Mouse (Mus musculus) erythroblast, embryonic 14.5 days (primary cell): Measurements from ENCODE around the gene Map4k4. TPM values are rescaled to one million over a fixed set of nuclear protein-coding genes. Genes with fewer than 3 reads are reported as not detected.

Experiments
- H3K27me3 ChIP-seq: 2 replicates; pipeline ENCODE4 v1.6.1; 2012; ENCODE audit warnings: inconsistent platforms; ENCODE audit not compliant: control insufficient read depth
- H3K36me3 ChIP-seq: 2 replicates; pipeline ENCODE4 v1.6.1; 2012; ENCODE audit warnings: mild to moderate bottlenecking, inconsistent platforms; ENCODE audit not compliant: control insufficient read depth
- H3K4me1 ChIP-seq: 2 replicates; pipeline ENCODE4 v1.6.1; 2012; ENCODE audit warnings: inconsistent platforms; ENCODE audit not compliant: control insufficient read depth
- H3K4me3 ChIP-seq: replicated peaks from 2 replicates; pipeline ENCODE3; 2012; ENCODE audit warnings: moderate library complexity, mild to moderate bottlenecking, inconsistent platforms
- H3K9me3 ChIP-seq: 2 replicates; pipeline ENCODE4 v1.6.1; 2012; ENCODE audit warnings: low read length, inconsistent platforms, mixed read lengths; ENCODE audit not compliant: control insufficient read depth
- GATA1 ChIP-seq: IDR thresholded peaks from 2 replicates; pipeline ENCODE4 v1.6.1; 2012; ENCODE audit warnings: low read length, inconsistent platforms, mixed read lengths
- TAL1 ChIP-seq: IDR thresholded peaks from 3 replicates; pipeline ENCODE4 v1.6.1; 2012; ENCODE audit warnings: low read length, inconsistent platforms, mixed read lengths
- polyA plus RNA-seq: library from polyadenylated mRNA; stranded (reverse); fragments of >175 nt; gene quantifications from 2 replicates; pipeline ENCODE4 v1.2.3, GENCODE M21; 2012

The Map4k4 gene
- polyA plus RNA-seq, 1 experiment, result 0.12 TPM

- TF ChIP-seq GATA1 (no peak), TAL1 (no peak)
- H3K27me3 ChIP-seq, result no peaks in the 10 kb centered on the region
- H3K4me1 ChIP-seq, result peaks cover 26% of the 10 kb centered on the region
- H3K9me3 ChIP-seq, result no peaks in the 10 kb centered on the region
- H3K36me3 ChIP-seq, result no peaks in the 10 kb centered on the region
- no peak overlapping the region for H3K4me3 ChIP-seq
Measured at GRCm38 (mm10) chr1:39949205-39949604, 48.5 kb downstream of the Map4k4 start.

GRCm38 (mm10) chr1:39949790-39950462, 49.2 kb downstream of the Map4k4 start:
- H3K9me3 ChIP-seq, result no peaks in the 10 kb centered on the region
- H3K4me3 ChIP-seq, result no peak overlapping the region
- peaks cover 27% of the 10 kb centered on the region for H3K4me1 ChIP-seq
- H3K36me3 ChIP-seq, result no peaks in the 10 kb centered on the region
- no peaks in the 10 kb centered on the region for H3K27me3 ChIP-seq
- no peak for TF ChIP-seq TAL1
- TF ChIP-seq GATA1, result no peak

GRCm38 (mm10) chr1:39950590-39950989, 49.9 kb downstream of the Map4k4 start:
- TF ChIP-seq TAL1 (no peak), GATA1 (no peak)
- H3K27me3 ChIP-seq, result no peaks in the 10 kb centered on the region
- peaks cover 31% of the 10 kb centered on the region for H3K4me1 ChIP-seq
- no peaks in the 10 kb centered on the region for H3K36me3 ChIP-seq
- H3K4me3 ChIP-seq, result no peak overlapping the region
- H3K9me3 ChIP-seq, result no peaks in the 10 kb centered on the region

- Histone ChIP-seq H3K4me1 (peaks cover 33% of the 10 kb centered on the region), H3K4me3 (no peak overlapping the region), H3K27me3 (no peaks in the 10 kb centered on the region), H3K36me3 (no peaks in the 10 kb centered on the region), H3K9me3 (no peaks in the 10 kb centered on the region)
- TF ChIP-seq GATA1 (no peak), TAL1 (no peak)
Measured at GRCm38 (mm10) chr1:39954652-39955051, 53.9 kb downstream of the Map4k4 start.

GRCm38 (mm10) chr1:39956712-39957111, 56.0 kb downstream of the Map4k4 start:
- Histone ChIP-seq H3K4me1 (peaks cover 18% of the 10 kb centered on the region), H3K4me3 (no peak overlapping the region), H3K9me3 (no peaks in the 10 kb centered on the region)

GRCm38 (mm10) chr1:39957981-39958380, 57.3 kb downstream of the Map4k4 start:
- Histone ChIP-seq H3K4me1 (peaks cover 18% of the 10 kb centered on the region), H3K36me3 (no peaks in the 10 kb centered on the region; the same call in 1 of the 2 replicates), H3K9me3 (no peaks in the 10 kb centered on the region), H3K27me3 (no peaks in the 10 kb centered on the region), H3K4me3 (no peak overlapping the region)
- TF ChIP-seq GATA1 (no peak), TAL1 (no peak)

More at GRCm38 (mm10) chr1:39956712-39957111, 56.0 kb downstream of the Map4k4 start:
- no peaks in the 10 kb centered on the region for H3K27me3 ChIP-seq
- TF ChIP-seq TAL1 (no peak), GATA1 (no peak)
- no peaks in the 10 kb centered on the region for H3K36me3 ChIP-seq

- Histone ChIP-seq H3K4me1 (peaks cover 28% of the 10 kb centered on the region), H3K36me3 (no peaks in the 10 kb centered on the region; the same call in 1 of the 2 replicates), H3K4me3 (no peak overlapping the region), H3K9me3 (no peaks in the 10 kb centered on the region), H3K27me3 (no peaks in the 10 kb centered on the region)
- TF ChIP-seq TAL1 (no peak), GATA1 (no peak)
Measured at GRCm38 (mm10) chr1:39960623-39961022, 59.9 kb downstream of the Map4k4 start.

GRCm38 (mm10) chr1:39961113-39961512, 60.4 kb downstream of the Map4k4 start:
- Histone ChIP-seq H3K36me3 (no peaks in the 10 kb centered on the region; the same call in 1 of the 2 replicates), H3K9me3 (no peaks in the 10 kb centered on the region), H3K27me3 (no peaks in the 10 kb centered on the region), H3K4me3 (no peak overlapping the region), H3K4me1 (peaks cover 29% of the 10 kb centered on the region)
- TF ChIP-seq TAL1 (no peak), GATA1 (no peak)

- Histone ChIP-seq H3K27me3 (no peaks in the 10 kb centered on the region), H3K4me1 (peaks cover 26% of the 10 kb centered on the region), H3K4me3 (no peak overlapping the region), H3K9me3 (no peaks in the 10 kb centered on the region), H3K36me3 (no peaks in the 10 kb centered on the region; the same call in 1 of the 2 replicates)
- TF ChIP-seq GATA1 (no peak), TAL1 (no peak)
Measured at GRCm38 (mm10) chr1:39962321-39962720, 61.6 kb downstream of the Map4k4 start.

GRCm38 (mm10) chr1:39962840-39963239, 62.1 kb downstream of the Map4k4 start:
- no peaks in the 10 kb centered on the region for H3K9me3 ChIP-seq
- H3K36me3 ChIP-seq, result no peaks in the 10 kb centered on the region; the same call in 1 of the 2 replicates
- no peak overlapping the region for H3K4me3 ChIP-seq
- H3K27me3 ChIP-seq, result no peaks in the 10 kb centered on the region
- H3K4me1 ChIP-seq, result peaks cover 23% of the 10 kb centered on the region
- TF ChIP-seq GATA1 (no peak), TAL1 (no peak)
